Comparison of ENCODE assay signal across 9 mouse cellular contexts in genomic region chr7:25030032-25030753, GRCm38 (mm10). TPM values are rescaled to one million over a fixed set of nuclear protein-coding genes. Genes with fewer than 3 reads are reported as not detected.
A peak's percentile ranks its signal among the peaks of the same experiment; 100 is the strongest.
DNase-seq lines count a peak whose midpoint lies in the region; ATAC-seq and TF ChIP-seq lines count a peak whose summit lies in the region.
"Had no signal": no experiment of that assay in that cellular context is flagged by ENCODE, and none has a peak within 500 bp of the region (broad histone marks: within the 10 kb centered on the region; RNA-seq: fewer than 3 reads in every experiment).

No protein-coding gene starts in this region.

- peaks cover 34% of the 10 kb centered on the region for H3K4me1 ChIP-seq in G1E (ENCODE audit: insufficient read depth, low read depth, low read length)
- no peaks in the 10 kb centered on the region for H3K4me1 ChIP-seq in forebrain, postnatal 0 days (ENCODE audit: insufficient read depth)
- no peaks in the 10 kb centered on the region for H3K4me1 ChIP-seq in liver, postnatal 0 days (ENCODE audit: insufficient read depth)
- peaks cover 3% of the 10 kb centered on the region; the same call in 1 of the 2 replicates for H3K4me1 ChIP-seq in neural tube, embryonic 15.5 days
- H3K4me1 ChIP-seq: stomach, embryonic 15.5 days had no signal

- H3K9ac ChIP-seq in forebrain, postnatal 0 days: no peak overlapping the region
- H3K9ac ChIP-seq in liver, postnatal 0 days (replicated peaks): no peak overlapping the region
- no peak overlapping the region for H3K9ac ChIP-seq in neural tube, embryonic 15.5 days (replicated peaks)
- H3K9ac ChIP-seq: stomach, embryonic 15.5 days had no signal

- no peak for TF ChIP-seq EP300 in liver, postnatal 0 days (IDR thresholded peaks at IDR 0.05; ENCODE audit: low read depth)

- TF ChIP-seq CTCF in G1E (IDR thresholded peaks at IDR 0.05; ENCODE audit: low read depth, low read length): peak; percentile 91
- TF ChIP-seq CTCF in forebrain, postnatal 0 days (IDR thresholded peaks at IDR 0.05; ENCODE audit: low read depth): peak; percentile 90
- peak; percentile 92 for TF ChIP-seq CTCF in liver, postnatal 0 days (IDR thresholded peaks at IDR 0.05; ENCODE audit: low read depth)

- peaks cover 89% of the 10 kb centered on the region for H3K36me3 ChIP-seq in G1E (replicated peaks)
- H3K36me3 ChIP-seq in forebrain, postnatal 0 days (ENCODE audit: insufficient read depth): peaks cover 58% of the 10 kb centered on the region
- H3K36me3 ChIP-seq in liver, postnatal 0 days (replicated peaks; ENCODE audit: insufficient read depth, low read length): no peaks in the 10 kb centered on the region
- H3K36me3 ChIP-seq in neural tube, embryonic 15.5 days: peaks cover 61% of the 10 kb centered on the region

- H3K4me3 ChIP-seq in G1E (ENCODE audit: low read depth, low read length): no peak overlapping the region
- H3K4me3 ChIP-seq in forebrain, postnatal 0 days (ENCODE audit: low read depth, low read length): no peak overlapping the region
- H3K4me3 ChIP-seq in liver, postnatal 0 days (ENCODE audit: low read depth, low read length): no peak overlapping the region
- no peak overlapping the region for H3K4me3 ChIP-seq in neural tube, embryonic 15.5 days (replicated peaks)
- H3K4me3 ChIP-seq: stomach, embryonic 15.5 days had no signal

- DNase-seq in 3T3-L1 (ENCODE audit: low read depth, low spot score): peak; percentile 80
- peak; percentile 57 for DNase-seq in G1E (ENCODE audit: low spot score)
- DNase-seq in cerebellum, adult 8-10 months: peak; percentile 76
- peak; percentile 90 for DNase-seq in forebrain, postnatal 0 days
- DNase-seq in liver, postnatal 0 days: peak; percentile 83
- peak; percentile 79 for DNase-seq in thymus, postnatal 0 days (ENCODE audit: low spot score)

- WGBS in forebrain, postnatal 0 days: 45% methylated on average over 5 of the region's 5 CpGs
- 30% methylated on average over 5 of the region's 5 CpGs for WGBS in liver, postnatal 0 days (ENCODE audit: insufficient replicate concordance)
- 37% methylated on average over 5 of the region's 5 CpGs for WGBS in neural tube, embryonic 15.5 days

- no peak overlapping the region for H3K27ac ChIP-seq in forebrain, postnatal 0 days (ENCODE audit: low read depth, low read length)
- H3K27ac ChIP-seq in liver, postnatal 0 days (ENCODE audit: low read depth): no peak overlapping the region
- peak overlapping the region; percentile 6 for H3K27ac ChIP-seq in neural tube, embryonic 15.5 days (replicated peaks)
- H3K27ac ChIP-seq: stomach, embryonic 15.5 days had no signal

- no peaks in the 10 kb centered on the region for H3K27me3 ChIP-seq in G1E (ENCODE audit: insufficient read depth, low read length)
- H3K27me3 ChIP-seq in forebrain, postnatal 0 days (ENCODE audit: insufficient read depth, low read length): no peaks in the 10 kb centered on the region
- H3K27me3 ChIP-seq in liver, postnatal 0 days (ENCODE audit: insufficient read depth, low read length): no peaks in the 10 kb centered on the region
- H3K27me3 ChIP-seq in neural tube, embryonic 15.5 days (replicated peaks): no peaks in the 10 kb centered on the region
- H3K27me3 ChIP-seq: stomach, embryonic 15.5 days had no signal

- no peaks in the 10 kb centered on the region for H3K9me3 ChIP-seq in G1E (replicated peaks)
- no peaks in the 10 kb centered on the region for H3K9me3 ChIP-seq in forebrain, postnatal 0 days (ENCODE audit: low read length)
- no peaks in the 10 kb centered on the region for H3K9me3 ChIP-seq in liver, postnatal 0 days (ENCODE audit: low read length)
- no peaks in the 10 kb centered on the region for H3K9me3 ChIP-seq in neural tube, embryonic 15.5 days (replicated peaks)
- H3K9me3 ChIP-seq: stomach, embryonic 15.5 days had no signal

- H3K4me2 ChIP-seq in forebrain, postnatal 0 days (ENCODE audit: low read depth): no peak overlapping the region
- H3K4me2 ChIP-seq in liver, postnatal 0 days (ENCODE audit: low read depth, low read length): no peak overlapping the region
- no peak overlapping the region for H3K4me2 ChIP-seq in neural tube, embryonic 15.5 days
- H3K4me2 ChIP-seq: stomach, embryonic 15.5 days had no signal

- ATAC-seq in G1E (ENCODE audit: extremely low read depth, insufficient number of reproducible peaks, low FRiP score, poor library complexity, severe bottlenecking): no peak
- peak; percentile 76 for ATAC-seq in forebrain, postnatal 0 days
- peak; percentile 48 for ATAC-seq in inflammation-experienced regulatory T-cells, adult 6 months
- ATAC-seq in liver, postnatal 0 days: peak; percentile 23; the same call in 1 of the 2 replicates
- peak; percentile 19; the same call in 1 of the 2 replicates for ATAC-seq in neural tube, embryonic 15.5 days (ENCODE audit: low FRiP score)

RNA-seq across cellular contexts. Expression of gene Atp1a3, which starts 24.4 kb away (rescaled TPM):
- total RNA-seq in G1E (2014; fragmentation: Nextera tagmentation) (not detected in 2 replicates), G1E (2017) (0.06 and 0.11 TPM in 2 replicates)
- 0.04 TPM in 1 of 2 replicates, not detected in the other for polyA plus RNA-seq in G1E (2012)
- 204 and 256 TPM in 2 replicates for total RNA-seq in forebrain, postnatal 0 days (2014; rRNA removed)
- 432 and 535 TPM in 2 replicates for polyA plus RNA-seq in forebrain, postnatal 0 days (2015; fragmentation: Nextera tagmentation; extraction: Ambion mirVana)
- polyA plus RNA-seq in inflammation-experienced regulatory T-cells, adult 6 months (2017; shearing (Covaris generic)): 1 to 10 TPM in 2 of 3 experiments, under 1 TPM in 1; 0.62 to 3.6 (median 3.4) TPM
- polyA plus RNA-seq in liver, postnatal 0 days (2015; fragmentation: Nextera tagmentation; extraction: Ambion mirVana): 0.85 and 1.2 TPM in 2 replicates
- polyA plus RNA-seq in neural tube, embryonic 15.5 days (2015; fragmentation: Nextera tagmentation; extraction: Ambion mirVana): 538 and 586 TPM in 2 replicates
- polyA plus RNA-seq in thymus, postnatal 0 days (2015; fragmentation: Nextera tagmentation; extraction: Ambion mirVana): 1.7 TPM in 2 replicates

RNA-seq across cellular contexts. Expression of gene Grik5, which starts 42.0 kb away (rescaled TPM):
- total RNA-seq in G1E (2014; fragmentation: Nextera tagmentation) (168 and 198 TPM in 2 replicates), G1E (2017) (75.9 and 91.3 TPM in 2 replicates)
- polyA plus RNA-seq in G1E (2012): 85.8 and 94.6 TPM in 2 replicates
- 94.1 and 106 TPM in 2 replicates for total RNA-seq in forebrain, postnatal 0 days (2014; rRNA removed)
- 10.2 and 15.8 TPM in 2 replicates for polyA plus RNA-seq in forebrain, postnatal 0 days (2015; fragmentation: Nextera tagmentation; extraction: Ambion mirVana)
- polyA plus RNA-seq in inflammation-experienced regulatory T-cells, adult 6 months (2017; shearing (Covaris generic)): 1 to 10 TPM; 3.1 to 4.9 (median 3.2) TPM
- polyA plus RNA-seq in liver, postnatal 0 days (2015; fragmentation: Nextera tagmentation; extraction: Ambion mirVana): 0.69 and 0.76 TPM in 2 replicates
- 14.9 and 17.8 TPM in 2 replicates for polyA plus RNA-seq in neural tube, embryonic 15.5 days (2015; fragmentation: Nextera tagmentation; extraction: Ambion mirVana)
- polyA plus RNA-seq in thymus, postnatal 0 days (2015; fragmentation: Nextera tagmentation; extraction: Ambion mirVana): 0.80 and 1.2 TPM in 2 replicates

RNA-seq across cellular contexts. Expression of gene Zfp574, which starts 42.2 kb away (rescaled TPM):
- total RNA-seq in G1E (2014; fragmentation: Nextera tagmentation): 31.5 and 31.7 TPM in 2 replicates
- total RNA-seq in G1E (2017): 14.8 and 15.4 TPM in 2 replicates
- 66.3 and 69.0 TPM in 2 replicates for polyA plus RNA-seq in G1E (2012)
- total RNA-seq in forebrain, postnatal 0 days (2014; rRNA removed): 25.4 and 31.5 TPM in 2 replicates
- 30.6 and 33.0 TPM in 2 replicates for polyA plus RNA-seq in forebrain, postnatal 0 days (2015; fragmentation: Nextera tagmentation; extraction: Ambion mirVana)
- 10 to 100 TPM in 2 of 3 experiments, 1 to 10 TPM in 1; 8.9 to 11.3 (median 11.3) TPM for polyA plus RNA-seq in inflammation-experienced regulatory T-cells, adult 6 months (2017; shearing (Covaris generic))
- polyA plus RNA-seq in liver, postnatal 0 days (2015; fragmentation: Nextera tagmentation; extraction: Ambion mirVana): 9.4 and 10.8 TPM in 2 replicates
- polyA plus RNA-seq in neural tube, embryonic 15.5 days (2015; fragmentation: Nextera tagmentation; extraction: Ambion mirVana): 31.6 TPM in 2 replicates
- polyA plus RNA-seq in thymus, postnatal 0 days (2015; fragmentation: Nextera tagmentation; extraction: Ambion mirVana): 18.1 and 20.8 TPM in 2 replicates

RNA-seq across cellular contexts. Expression of gene Rabac1, which starts 57.6 kb away (rescaled TPM):
- 11.7 and 17.3 TPM in 2 replicates for total RNA-seq in G1E (2014; fragmentation: Nextera tagmentation)
- total RNA-seq in G1E (2017): 36.3 and 49.3 TPM in 2 replicates
- polyA plus RNA-seq in G1E (2012): 79.9 and 99.9 TPM in 2 replicates
- total RNA-seq in forebrain, postnatal 0 days (2014; rRNA removed): 359 and 362 TPM in 2 replicates
- polyA plus RNA-seq in forebrain, postnatal 0 days (2015; fragmentation: Nextera tagmentation; extraction: Ambion mirVana): 393 and 448 TPM in 2 replicates
- polyA plus RNA-seq in inflammation-experienced regulatory T-cells, adult 6 months (2017; shearing (Covaris generic)): 100 to 1,000 TPM; 119 to 244 (median 236) TPM
- polyA plus RNA-seq in liver, postnatal 0 days (2015; fragmentation: Nextera tagmentation; extraction: Ambion mirVana): 88.2 and 92.7 TPM in 2 replicates
- 297 and 336 TPM in 2 replicates for polyA plus RNA-seq in neural tube, embryonic 15.5 days (2015; fragmentation: Nextera tagmentation; extraction: Ambion mirVana)
- polyA plus RNA-seq in thymus, postnatal 0 days (2015; fragmentation: Nextera tagmentation; extraction: Ambion mirVana): 220 and 236 TPM in 2 replicates

Comparison
In these comparisons a context has a peak if more than half of its experiments do, and no peak if none do; other contexts are left out.
1. RNA of gene Atp1a3, which starts 24.4 kb away (polyA plus RNA-seq): 538 to 586 TPM in neural tube, embryonic 15.5 days and 432 to 535 TPM in forebrain, postnatal 0 days; 0.62 to 3.6 TPM in inflammation-experienced regulatory T-cells, adult 6 months, 1.7 TPM in thymus, postnatal 0 days, 0.85 to 1.2 TPM in liver, postnatal 0 days and 0.04 TPM in G1E; every median in the first group is over 10 times any median in the second.
2. Peak in every context shown above with its lines, with median percentiles within 50 percentile points of each other: DNase-seq and CTCF ChIP-seq.